Mouse (Mus musculus): ENCODE results near the gene Trip10. TPM values are rescaled to one million over a fixed set of nuclear protein-coding genes. Genes with fewer than 3 reads are reported as not detected.

Trip10 gene
- total RNA-seq, 2 experiments from 2014 or later, result 69.4 to 75.6 TPM

DNA sequence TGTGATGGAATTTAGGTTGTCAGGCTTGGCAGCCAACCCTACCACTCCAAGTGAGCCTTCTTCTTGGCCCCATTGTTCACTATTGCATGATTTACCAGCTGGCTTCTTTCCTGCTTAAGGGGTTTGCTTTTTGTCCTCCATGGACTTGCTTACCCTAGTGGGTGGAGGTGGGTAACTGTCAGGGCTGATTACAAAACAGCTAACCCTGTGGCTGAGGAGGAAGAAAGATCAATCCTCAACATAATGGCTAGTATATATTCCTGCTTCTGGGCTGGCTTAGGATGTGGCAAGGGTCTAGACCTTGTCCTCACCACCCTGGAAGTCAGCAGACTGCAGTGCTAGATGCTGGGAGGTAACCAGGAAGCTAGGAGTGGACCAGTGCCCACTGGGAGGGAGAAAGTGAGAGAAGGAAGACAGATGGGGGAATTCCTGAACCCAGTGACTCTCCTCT is 17.9 kb upstream of the Trip10 start:
- no peak for DNase-seq
- intact Hi-C loops (cut with DNase I; ENCODE audit: low total_unique reads), result no loop called here

DNA sequence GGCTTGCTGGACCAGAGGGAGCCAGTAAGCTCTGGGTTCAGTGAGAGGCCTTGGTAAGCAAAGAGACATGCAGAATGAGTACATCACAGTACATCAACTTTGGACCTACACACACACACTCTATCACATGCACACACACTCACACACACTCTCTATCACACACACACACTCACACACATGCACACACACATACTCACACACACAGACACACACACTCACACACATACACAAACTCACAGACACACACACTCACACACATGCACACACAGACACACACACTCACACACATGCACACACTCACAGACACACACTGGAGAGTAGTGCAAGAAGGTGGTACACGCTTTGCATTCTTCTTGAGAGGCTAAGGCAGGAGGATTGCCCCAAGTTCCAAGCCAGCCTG is 17.1 kb upstream of the Trip10 start:
- DNase-seq, result no peak
- intact Hi-C loops (cut with DNase I; ENCODE audit: low total_unique reads), result no loop called here

DNA sequence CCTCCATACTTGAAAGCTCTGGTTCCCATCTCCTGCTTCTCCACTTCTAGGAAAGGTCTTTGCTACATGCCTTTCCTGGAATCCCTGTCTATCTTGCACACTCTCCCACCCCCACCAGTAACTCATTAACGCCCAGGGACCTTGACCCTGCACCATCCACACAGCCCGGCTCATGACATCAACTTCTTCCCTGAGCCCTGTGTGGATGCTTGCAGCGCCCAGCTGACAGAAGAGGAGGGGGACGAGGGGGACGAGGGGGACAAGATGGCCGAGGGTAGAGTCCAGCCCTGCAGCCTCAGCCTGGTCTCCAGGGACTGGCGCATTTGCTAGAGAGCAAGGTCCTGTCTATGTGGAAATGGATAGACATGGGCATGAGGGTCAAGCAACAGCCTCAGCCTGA is 16.2 kb upstream of the Trip10 start:
- DNase-seq, result peak; percentile 8
- intact Hi-C loops (cut with DNase I; ENCODE audit: low total_unique reads), result no loop called here

DNA sequence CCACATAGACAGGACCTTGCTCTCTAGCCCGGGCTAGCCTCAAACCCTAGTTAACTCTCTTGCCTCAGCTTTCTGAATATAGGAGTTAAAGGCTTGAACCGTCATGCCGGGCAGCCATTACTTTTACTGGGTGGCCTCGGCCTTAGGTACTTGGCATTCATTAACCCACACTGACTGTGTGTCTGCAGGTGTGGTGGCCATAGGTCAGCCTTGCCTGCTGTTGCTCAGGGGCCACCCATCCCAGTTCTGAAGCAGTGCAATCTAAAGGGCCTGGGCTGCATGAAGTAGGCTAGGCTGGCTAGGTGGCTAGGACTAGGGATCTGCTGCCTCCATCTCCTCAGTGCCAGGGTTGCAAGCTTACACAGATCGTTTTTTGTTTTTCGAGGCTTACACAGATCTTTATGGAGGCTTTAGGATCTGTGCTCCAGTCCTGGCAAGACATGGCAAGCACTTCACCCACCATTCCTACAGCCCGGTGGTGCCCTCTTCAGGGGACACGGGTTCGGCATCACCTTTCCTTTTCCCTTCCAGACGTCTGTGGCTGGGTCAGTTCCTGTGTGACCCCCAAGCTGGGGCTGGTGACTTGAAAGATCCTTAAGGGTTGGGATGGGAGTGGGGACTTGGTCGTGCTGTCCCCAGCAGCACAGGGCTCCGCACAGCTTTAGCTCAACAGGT is 14.9 kb upstream of the Trip10 start:
- intact Hi-C loops (cut with DNase I; ENCODE audit: low total_unique reads), result no loop called here
- DNase-seq, result no peak

DNA sequence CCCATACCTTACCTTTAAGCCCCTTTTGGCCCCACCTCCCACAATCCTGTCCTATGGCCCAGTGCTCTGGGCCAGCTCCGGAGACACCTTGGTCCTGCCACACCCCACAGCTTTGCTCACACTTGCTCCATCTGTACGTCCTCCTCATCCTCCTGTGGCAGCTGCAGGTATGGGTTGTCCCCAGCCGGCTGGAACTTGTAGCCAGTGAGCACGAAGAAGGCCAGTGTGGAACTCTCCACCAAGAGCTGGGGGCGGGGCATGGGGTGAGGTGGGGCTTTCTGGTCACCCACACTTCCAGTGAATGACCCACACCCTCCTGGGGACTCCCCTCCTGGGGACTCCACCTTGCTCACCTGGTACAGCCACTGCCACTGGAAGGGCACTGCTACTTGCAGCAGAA is 13.5 kb upstream of the Trip10 start:
- peak; percentile 2 for DNase-seq
- intact Hi-C loops (cut with DNase I; ENCODE audit: low total_unique reads), result no loop called here

DNA sequence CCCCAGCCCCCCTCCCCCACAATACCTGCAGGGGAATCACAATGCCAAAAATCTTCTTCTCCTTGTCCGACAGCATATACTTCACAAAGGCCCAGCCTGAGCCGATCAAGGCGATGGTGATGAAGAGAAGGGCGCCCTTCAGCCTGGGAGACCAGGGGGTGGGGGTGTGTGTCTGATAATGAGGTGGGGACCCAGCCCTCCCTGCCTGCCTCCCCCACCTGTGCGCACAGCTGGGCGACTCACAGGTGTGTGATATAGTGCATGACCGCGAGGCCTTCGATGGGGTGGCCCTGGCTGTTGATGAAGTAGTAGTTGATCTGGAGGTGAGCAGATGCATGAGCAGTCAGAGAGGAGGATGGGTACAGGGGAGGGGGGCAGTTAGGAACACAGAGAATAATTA is 12.1 kb upstream of the Trip10 start:
- no peak for DNase-seq
- intact Hi-C loops (cut with DNase I; ENCODE audit: low total_unique reads), result no loop called here

DNA sequence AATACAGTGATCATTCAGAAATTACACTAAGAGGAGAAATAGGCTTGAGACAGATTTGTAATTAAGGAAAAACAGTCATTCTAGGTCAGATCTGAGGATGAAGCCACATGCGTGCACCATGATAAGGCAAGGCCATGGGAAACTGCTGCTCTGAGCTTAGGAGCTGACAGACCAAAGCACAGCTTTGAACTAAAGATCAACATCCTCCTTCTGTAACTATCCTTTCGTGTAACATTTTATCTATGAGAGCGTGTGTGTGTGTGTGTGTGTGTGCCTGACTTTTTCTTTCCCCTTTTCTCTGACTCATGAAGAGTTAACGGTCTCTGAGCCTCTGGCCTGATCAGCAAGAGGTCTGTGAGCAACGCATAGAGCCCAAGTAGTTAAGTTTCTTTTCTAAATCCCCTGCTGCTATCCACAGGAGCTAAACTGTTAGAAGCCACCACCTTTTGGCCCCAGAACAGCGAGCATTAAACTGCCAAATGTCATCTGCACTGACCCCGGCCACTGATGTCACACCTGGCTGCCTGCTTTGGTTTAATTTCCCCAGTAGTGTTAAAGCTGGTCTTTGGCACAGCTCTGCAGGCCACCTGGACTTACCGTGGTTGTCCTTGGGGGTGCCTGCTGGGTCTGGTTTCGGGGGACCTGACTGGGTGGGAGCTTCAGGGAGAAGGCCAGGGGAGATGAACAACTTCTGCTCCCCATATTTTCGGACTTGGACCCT is 5.4 kb upstream of the Trip10 start:
- intact Hi-C loops (cut with DNase I; ENCODE audit: low total_unique reads), result no loop called here
- DNase-seq, result peak; percentile 2

DNA sequence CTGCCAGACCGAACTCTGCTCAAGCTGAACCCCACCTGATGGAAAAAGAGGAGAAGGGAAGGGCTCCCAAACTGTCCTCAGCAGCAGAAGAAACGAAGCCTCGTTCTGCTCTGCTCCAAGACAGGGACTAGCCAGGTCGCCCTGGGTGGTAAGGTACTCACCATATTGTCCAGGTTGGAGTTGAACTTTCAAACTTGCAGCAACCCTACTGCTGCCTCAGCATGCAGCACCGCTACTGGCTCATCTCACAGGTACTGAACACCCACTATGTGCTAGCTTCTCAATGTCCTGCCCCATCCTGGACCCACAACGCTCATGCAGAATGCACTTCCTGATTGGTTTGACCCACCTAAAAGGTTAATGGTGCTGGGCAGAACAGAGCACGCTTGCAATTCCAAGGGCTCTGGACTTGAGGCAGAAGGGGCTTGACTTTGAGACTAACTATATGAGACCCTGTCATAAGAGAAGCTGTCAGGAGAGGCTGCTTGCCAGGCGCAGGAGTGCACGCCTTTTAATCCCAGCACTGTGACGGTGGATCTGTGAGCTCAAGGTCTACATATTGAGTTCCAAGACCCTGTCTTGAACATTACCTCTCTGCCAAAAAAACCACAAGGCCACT is 3.8 kb upstream of the Trip10 start:
- DNase-seq, result peak; percentile 2

DNA sequence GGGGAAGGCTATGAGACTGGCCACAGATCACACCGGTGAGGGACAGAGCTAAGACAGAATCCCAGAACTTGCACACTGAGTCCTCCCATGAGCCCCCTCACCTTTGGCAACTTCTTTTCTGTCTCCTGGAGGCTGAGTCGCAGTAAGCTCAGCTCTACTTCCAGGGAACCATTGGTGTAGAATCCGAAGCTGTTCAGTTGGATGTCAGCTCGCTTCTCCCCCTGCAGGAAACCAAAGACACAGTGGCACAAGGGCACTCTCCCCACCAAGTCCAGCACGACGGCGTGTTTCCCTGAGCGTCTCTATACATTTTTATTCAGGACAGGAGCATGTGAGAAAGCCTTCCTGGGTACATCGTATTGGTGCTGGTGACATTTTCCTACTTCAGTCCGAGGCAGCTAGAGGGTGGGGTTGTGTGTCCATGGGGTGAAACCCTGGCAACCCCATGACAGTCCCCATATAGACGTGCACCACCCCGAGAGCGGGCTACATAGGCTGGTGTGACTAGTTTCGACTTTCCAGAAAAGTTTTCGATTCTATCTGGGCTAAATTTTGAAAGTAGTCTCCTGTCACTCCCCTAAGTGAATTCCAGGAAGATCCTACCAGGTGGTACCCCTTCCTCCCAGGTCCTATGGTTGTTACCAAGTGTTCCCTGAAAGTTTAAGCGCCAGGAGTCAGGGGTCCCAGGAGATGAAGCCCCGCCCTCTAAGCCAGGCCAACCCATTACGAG is 2.4 kb upstream of the Trip10 start:
- intact Hi-C loops (cut with DNase I; ENCODE audit: low total_unique reads), result no loop called here
- peak; percentile 3 for DNase-seq

More for the DNA sequence above, 3.8 kb upstream of the Trip10 start:
- intact Hi-C loops (cut with DNase I; ENCODE audit: low total_unique reads), result no loop called here

DNA sequence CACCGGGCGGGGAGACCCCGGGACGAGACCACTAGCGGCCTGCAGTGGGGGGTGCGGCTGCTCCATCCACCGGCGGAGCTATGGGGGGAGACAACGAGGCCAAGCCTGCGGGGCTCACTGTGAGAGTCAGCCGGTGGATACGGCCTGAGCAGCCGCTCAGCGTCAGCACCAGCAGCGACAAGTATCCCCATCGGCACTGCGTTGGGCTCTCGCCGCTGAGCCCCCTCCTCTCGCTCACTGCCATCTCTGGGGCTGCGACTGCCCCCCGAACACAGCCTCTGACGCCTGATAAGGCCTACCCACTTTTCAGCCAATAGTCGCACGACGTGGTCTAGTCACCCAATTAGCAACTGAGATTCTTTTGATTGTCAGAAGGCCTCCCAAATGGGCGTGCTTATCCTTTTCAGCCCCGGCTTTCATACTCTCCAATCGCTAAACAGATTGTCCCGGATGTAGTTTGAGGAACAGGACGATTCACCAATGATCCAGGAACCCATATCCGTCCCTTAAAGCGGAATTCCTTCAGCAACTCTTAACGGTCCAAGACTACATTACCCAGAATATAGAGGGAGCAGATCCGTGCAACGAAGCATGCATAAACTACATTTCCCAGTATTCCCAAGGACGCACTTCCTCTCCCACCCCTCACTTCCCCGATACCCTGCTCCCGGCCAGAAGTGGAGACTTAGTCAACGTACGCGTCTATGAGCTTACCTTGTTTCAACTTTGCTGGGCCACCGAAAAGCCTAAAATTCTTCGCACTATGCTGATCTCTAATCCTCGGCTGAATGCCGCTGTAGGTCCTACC is 1.7 kb upstream of the Trip10 start:
- intact Hi-C loops (cut with DNase I; ENCODE audit: low total_unique reads), result loop anchor here (2.0 kb wide), 1 partner anchor 29 kb away; no protein-coding TSS in a partner anchor
- peak; percentile 87 for DNase-seq

DNA sequence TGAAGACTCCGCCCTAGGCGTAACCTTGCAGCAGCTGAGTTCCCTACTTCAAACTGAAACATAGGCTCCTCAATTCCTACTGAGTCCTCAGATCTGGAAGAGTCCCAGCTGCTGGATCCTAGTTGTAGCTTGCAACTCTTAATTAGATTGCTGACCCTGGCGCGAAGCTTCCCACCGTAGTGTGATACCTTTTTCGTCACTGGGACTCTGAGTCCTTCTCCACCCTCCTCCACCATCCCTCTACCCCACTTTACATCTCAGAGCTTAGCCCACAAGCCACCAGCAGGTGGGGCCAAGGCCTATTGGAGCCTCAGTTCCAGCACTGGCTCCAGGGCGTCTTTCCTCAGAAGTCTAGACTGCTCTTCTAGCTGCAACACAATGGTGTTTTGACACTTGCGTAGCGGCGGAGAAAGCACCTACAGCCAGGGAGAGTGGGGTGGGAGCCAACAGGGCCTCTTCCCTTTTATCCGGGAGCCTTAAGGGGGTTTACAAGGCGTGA is 1.0 kb upstream of the Trip10 start, which contains the start of gene Gpr108:
Gpr108 (minus strand) TSS at position 246 of the 499 bp plus-strand sequence.
- peak; percentile 84 for DNase-seq
- intact Hi-C loops (cut with DNase I; ENCODE audit: low total_unique reads), result loop anchor here (2.0 kb wide), 1 partner anchor 29 kb away; no protein-coding TSS in a partner anchor

DNA sequence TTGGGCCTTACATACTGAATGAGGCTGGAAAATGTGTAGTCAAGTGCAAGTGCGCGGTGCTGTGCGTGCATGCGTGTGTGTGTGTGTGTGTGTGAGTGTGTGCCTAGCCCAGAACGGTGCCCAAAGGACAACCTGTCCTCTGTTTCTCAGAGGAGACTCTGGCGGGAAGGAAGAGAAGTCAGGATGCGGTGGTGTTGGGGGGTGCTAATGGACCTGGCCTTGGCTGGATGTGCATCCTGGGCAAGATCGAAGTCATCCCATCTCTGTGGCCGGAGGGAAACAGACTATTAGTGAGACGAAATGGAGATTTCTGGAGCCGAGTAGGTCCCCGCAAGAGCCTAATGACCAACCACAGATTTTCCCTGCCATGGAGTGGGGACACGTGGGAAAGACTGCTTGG is 484 bp upstream of the Trip10 start:
- intact Hi-C loops (cut with DNase I; ENCODE audit: low total_unique reads), result loop anchor here (2.0 kb wide), 1 partner anchor 28 kb away; no protein-coding TSS in a partner anchor
- DNase-seq, result peak; percentile 14

DNA sequence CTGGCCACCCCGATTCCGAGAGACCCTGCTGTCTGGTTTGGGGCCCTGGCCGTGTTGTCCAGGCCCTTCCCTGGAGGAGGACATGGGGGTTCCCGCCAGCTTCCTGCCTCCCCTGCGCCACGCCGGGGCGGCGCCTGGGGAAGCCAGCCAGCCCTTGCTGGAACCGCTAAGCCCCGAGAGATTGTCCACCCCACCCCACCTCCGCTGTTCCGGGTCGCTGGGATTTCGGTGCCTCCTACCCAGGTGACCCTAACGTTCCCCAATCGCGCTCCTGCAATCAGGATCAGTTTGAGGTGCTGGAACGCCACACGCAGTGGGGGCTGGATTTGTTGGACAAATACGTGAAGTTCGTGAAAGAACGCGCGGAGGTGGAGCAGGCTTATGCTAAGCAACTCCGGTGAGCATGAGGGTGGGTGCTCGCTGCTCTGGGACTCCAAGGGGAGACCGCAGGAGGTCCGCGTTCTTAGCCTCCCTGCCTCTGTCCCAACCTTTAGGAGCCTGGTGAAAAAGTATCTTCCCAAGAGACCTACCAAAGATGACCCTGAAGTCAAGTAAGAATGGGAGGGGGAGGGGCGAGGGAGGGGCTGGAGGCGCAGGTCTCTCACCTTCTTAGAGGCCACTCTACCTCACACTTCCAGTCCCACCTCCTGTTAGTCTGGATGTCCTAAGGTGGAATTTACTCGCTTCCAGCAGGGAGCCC is 1.4 kb downstream of the Trip10 start:
- intact Hi-C loops (cut with DNase I; ENCODE audit: low total_unique reads), result no loop called here
- DNase-seq, result peak; percentile 70

DNA sequence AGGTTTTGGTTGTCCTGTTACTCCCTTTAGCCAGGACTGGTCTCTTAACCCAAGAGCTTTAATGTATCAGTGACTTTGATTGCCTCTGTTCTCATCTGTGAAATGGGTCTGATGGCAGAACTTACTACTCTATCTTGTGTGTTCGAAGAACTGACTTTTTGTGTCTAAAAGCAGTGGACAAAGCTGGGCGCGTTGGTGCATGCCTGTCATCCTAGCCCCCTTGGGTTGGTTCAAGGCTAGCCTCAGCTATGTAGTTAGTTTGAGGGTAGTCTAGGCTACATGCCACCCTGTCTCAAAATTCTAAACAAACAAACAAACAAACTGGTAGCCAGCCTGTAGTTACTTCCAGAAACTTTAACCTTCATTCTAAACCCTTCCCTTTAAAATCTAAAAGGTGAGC is 2.2 kb downstream of the Trip10 start:
- DNase-seq, result no peak
- intact Hi-C loops (cut with DNase I; ENCODE audit: low total_unique reads), result no loop called here

DNA sequence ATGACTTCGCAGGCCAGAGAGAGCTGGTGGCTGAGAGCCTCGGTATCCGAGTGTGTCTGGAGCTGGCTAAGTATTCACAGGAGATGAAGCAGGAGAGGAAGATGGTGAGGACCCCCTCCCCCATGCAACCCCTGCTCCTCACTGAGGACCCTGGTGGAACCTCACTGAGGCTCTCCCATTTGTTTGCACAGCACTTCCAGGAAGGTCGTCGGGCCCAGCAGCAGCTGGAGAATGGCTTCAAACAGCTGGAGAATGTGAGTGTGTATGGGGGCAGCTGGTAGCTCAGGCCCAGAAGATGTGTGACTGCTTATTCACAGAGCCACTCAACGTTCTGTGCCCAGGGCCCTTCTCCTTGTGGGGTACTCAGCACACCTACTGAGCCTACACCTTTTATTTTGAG is 4.1 kb downstream of the Trip10 start:
- intact Hi-C loops (cut with DNase I; ENCODE audit: low total_unique reads), result no loop called here
- DNase-seq, result peak; percentile 2

DNA sequence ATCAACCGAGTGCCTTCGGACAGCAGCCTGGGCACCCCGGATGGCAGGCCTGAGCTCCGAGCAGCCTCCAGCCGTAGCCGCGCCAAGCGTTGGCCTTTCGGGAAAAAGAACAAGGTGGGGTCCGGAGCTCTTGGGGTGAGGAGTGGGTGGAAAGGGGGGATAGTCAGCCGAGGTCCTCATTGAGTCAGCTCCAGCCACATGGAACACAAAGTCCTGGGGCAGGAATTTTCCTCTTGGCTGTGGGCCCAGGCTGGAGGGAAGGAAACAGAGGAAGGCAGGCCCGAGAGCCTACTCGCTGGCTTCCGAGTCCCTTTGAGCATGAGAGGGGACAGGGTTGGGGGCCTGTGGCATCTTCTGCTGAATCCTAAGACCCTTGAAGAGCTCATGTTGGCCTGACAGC is 6.1 kb downstream of the Trip10 start:
- intact Hi-C loops (cut with DNase I; ENCODE audit: low total_unique reads), result no loop called here
- DNase-seq, result peak; percentile 11

DNA sequence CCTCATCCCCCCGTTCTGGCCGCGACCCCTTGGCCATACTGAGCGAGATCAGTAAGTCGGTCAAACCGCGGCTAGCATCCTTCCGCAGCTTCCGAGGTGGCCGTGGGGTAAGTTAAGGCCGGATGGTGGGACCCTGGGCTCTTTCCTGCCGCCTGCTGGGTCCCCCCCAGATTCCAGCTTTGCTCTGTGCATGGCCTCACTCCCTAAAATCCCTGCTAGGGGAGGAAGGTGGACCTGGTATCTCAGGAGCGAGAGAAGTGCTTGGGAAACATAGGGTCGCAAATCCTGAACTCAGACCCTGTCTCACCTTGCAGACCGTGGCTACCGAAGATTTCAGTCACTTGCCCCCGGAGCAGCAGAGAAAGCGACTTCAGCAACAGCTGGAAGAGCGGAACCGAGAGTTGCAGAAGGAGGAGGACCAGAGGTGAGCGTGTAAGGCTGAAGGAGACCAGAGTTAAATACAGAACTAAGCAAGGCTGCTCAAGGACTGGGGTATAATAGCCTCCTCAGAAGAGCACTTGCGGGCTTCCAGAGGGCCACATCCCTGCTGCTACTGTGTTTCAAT is 7.7 kb downstream of the Trip10 start:
- DNase-seq, result peak; percentile 4
- intact Hi-C loops (cut with DNase I; ENCODE audit: low total_unique reads), result no loop called here

DNA sequence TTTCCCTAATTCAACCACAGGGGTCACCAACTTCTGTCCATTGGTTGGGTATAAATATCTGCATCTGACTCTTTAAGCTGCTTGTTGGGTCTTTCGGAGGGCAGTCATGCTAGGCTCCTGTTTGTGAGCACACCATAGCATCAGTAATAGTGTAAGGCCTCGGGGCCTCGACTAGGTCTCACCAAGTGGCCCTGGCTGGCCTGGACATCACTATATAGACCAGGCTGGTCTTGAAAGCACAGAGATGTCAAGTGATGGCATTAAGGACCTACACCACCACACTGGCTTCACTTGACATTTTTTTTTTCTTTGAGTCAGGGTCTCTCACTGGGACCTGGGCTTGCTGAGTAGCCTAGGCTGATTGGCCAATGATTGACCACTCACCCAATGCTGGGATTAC is 8.9 kb downstream of the Trip10 start:
- no peak for DNase-seq
- intact Hi-C loops (cut with DNase I; ENCODE audit: low total_unique reads), result no loop called here

Measured in gastrocnemius, postnatal 14 days (tissue).